Mouse (Mus musculus): Measurements from ENCODE around the gene Rph3al.

Rph3al gene

DNA sequence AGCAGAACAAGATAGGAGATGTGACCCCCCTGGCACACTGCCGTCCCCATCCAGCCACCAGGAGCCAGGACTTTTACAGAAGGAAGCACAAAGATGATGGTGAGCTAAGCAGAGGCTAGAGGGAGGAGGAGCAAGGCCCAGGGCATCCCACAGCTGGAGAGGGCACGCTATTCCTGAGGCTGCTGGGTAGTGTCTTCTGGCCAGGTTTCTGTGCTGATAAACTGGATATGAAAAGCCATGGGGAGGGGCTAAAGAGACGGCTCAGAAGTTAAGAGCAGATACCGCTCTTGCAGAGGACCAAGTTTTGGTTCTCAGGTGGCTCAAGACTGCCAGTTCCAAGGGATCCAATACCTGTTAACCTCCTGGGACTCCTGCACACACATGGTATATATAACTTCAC lies 76.6 kb downstream of the Rph3al start:
- DNase-seq (ENCODE audit: low spot score in 2 of 2): no peak

DNA sequence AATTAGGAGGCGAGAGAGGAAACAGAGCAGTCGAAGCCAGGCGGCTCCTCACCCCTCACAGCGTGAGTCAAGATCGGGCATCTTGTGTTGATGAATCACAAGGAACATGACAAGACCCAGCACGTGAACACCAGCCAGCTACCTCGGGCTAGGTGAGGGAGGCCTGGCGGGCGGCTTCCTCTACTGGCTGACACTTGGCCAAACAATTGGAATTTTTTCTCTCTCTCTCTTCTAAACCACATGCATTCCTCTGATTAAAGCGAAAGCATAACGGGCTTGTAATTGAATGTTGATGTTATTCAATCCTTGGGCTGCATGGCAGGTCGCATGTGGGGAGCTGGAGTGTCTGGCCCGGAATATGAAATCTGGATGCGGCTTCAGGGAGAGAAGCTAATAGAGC lies 77.0 kb downstream of the Rph3al start:
- no peak for DNase-seq (ENCODE audit: low spot score in 2 of 2)

DNA sequence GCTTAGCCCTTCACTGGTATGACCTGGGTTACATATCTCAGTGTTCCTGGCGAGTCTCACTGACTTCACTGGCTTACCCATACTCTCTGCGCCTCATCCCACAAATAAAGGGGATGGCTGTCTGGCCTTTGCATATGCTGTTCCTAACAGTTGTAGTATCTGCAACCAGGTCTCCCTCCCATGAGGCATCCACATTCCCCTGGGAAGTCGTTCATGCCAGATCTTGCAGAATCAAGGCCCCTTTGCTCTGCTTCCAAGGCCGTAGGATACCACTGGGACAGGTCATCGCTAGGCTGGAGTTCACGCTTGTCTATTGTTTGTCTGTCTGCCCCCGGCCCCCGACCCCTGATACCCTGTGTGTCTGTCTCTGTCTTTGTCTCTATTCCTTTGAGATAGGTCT lies 78.8 kb downstream of the Rph3al start:
- DNase-seq (ENCODE audit: low spot score in 2 of 2): no peak

DNA sequence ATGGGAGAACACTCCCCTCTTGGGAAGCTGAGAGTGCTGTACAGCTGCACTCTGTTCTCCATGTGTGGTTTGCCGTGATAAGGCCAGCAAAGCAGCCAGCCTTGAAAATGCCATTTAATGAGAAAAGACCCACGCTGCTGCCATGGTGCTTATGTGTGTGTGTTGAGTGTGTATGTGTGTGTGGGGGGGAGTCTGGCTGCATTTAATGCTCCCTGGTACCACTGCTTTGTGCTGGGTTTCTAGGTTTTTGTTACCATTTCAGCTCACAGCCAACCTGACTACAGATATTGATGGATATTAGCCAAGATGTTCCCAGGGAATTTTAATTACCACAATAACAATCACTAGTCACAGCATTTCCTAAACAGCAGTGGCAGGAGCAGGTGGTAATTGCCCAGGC lies 79.3 kb downstream of the Rph3al start:
- DNase-seq (ENCODE audit: low spot score in 2 of 2): no peak

DNA sequence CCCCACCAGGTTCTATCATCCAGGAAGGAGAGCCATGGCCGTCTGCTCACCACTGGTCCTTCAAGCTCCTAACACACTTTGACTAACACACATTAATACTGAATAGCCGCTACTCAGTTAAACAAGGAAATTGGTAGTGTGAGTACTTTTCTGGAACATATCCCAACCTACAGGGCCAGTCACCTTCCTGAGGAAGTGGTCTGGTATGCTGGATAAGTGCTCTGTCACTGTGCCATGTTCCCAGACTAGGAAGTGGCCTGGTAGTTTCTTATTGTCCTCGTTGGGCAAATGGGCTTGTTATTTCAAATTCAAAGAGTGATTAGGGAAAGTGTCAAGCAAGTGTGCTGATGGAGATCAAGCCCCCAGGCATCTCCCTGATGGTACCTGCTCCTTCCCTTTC lies 80.4 kb downstream of the Rph3al start:
- DNase-seq (ENCODE audit: low spot score in 2 of 2): no peak

DNA sequence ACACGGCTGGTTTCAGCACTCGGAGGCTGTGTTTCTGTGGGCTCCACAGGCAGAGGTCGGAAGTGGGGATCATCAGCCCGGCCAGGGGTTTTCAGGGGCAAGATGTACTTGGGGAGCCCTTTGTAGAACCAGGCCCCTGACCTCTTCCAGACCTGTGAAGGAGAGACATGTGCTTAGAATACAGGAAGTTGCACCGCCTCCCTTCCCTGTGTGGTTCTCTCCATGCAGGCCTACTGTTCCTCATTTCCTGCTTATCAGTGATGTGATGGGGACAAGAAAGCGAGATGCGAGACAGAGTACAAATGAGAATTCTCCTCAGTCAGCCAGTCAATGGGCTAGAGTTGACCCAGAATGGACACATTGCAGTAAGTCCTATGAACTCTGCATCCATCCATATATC lies 83.9 kb downstream of the Rph3al start:
- DNase-seq (ENCODE audit: low spot score in 2 of 2): no peak

DNA sequence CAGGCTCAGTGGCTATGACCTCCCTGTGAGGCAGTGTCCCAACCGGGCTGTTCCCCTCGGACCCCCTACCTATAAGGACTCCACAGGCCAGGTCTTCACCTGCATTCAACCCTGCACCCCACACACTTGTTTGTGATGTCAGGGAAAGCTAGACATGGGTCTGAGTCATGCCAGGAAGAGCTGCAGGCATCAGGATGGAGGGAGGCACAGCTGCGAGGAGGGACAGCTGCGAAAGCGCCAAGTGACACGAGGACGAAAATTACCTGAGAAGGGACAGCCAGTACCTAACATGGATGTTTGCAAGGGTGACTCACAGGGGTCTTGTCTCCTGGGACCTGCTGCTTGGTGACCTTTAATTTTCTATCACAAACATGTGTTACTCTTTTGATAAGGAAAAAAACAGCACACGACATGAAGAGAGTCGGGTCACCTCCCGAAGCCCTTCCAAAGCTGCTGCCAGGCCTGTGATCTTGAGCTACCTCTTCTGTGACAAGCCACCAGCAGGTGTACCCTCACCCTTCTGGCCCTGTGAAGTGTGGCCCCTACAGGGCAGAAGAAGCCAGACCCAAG lies 85.1 kb downstream of the Rph3al start:
- no peak for DNase-seq (ENCODE audit: low spot score in 2 of 2)

DNA sequence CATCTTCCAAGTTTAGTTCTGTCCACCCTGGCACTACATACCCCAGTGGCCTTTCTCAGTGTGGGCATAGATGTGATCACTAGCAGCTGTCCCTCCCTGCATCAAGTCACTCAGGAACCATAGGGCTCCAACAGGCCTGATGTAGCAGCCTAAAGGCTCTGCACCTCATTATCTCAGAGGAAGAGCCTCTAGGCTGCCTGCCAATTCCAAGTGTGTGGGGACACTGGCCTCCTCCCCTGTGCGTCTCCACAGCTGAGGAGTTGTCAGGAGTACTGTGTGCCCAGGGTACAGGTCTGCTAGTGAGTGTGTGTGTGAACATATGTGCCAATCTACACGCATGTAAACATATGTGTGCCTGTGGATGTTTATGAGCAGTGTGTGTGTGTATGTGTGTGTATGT lies 85.7 kb downstream of the Rph3al start:
- DNase-seq (ENCODE audit: low spot score in 2 of 2): no peak

DNA sequence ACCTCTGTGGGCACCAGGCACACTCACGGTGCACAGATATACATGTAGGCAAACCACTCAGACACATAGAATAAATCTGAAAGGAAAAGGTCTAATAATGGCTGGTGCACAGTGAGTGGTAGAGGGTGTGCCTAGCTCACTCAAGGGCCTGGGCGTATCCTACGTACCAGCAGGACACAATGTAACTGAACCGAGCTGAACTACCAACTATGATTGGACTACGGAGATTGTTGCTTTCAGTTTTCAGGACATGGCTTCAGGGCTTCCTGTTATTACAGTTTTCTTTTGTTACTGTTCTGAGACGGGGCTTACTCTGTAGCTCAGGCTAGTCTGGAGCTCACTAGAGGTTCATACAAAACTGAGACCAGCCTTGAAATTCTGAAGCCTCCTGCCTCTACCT lies 88.7 kb downstream of the Rph3al start:
- DNase-seq (ENCODE audit: low spot score in 2 of 2): no peak

DNA sequence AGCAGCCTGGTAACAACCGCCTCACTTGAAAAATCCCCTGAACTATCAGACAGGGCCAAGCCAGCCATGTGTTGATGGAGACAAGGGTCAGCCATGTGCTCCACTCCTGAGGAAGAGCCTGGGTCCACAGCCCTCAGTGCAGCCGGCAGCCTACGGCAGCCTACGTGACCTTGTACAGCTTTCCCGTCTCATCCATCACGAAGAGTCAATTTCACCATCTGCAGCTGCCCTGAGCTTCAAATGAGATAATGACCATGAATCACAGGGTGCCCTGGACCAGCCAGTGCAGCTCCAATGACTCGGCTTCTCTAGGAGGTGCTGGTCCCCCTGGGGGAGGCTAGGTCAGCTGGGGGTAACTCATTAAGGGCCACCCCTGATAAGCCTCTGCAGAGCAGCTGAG lies 91.6 kb downstream of the Rph3al start:
- no peak for DNase-seq (ENCODE audit: low spot score in 2 of 2)

DNA sequence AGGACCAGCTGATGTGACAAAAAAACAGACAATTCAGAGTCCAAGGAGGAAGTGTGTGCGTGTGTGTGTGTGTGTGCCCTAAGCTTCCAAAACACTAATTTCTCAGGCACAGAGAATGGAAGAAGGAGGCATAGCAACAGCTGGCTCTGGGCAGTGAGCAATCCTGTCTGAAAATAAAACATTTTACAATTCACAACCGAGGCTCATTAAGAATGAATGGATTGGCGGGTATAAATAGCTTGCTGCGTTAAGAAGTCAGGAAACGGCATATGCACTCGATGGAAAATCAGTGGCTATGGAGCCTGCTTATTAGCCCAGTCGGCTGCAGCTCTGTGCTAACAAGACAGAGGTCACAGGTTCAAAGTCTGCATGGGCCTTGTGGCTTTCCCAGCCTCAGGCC lies 92.6 kb downstream of the Rph3al start:
- DNase-seq (ENCODE audit: low spot score in 2 of 2): peak in 1 of 2 experiments; percentile 40

DNA sequence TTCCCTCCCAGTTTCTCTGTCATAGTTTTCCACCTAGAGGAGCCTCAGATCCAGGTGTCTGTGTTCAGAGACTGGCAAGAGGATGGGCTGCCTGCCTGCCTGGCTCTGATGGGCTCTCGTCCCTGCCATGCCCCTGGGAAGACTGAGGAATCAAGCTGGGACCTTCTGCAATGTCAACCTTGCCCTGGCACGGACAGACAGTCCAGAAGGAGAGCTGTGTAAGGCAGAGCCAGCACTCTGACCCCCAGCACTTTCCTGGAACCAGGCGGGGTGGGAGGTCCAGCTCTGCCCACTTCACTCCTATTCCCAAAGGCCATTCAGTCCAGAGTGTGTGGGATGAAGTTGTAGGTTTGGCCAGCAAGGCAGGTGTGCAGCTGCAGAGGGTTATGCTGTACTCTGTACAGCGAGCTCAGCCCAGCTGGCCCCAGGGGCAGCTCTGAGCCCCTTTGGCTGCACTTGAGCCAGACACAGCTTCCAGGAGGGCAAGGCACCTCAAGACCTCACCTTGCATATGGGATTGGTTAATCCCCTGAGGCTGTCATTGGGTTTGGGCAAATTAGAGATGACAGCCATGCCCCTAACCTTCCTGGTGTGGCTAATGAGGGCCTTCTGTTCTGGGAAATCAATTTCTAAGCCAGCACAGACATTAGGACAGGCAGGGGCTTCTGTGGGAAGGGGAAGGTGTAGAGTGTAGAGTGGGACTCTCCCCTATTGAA lies 95.2 kb downstream of the Rph3al start:
- DNase-seq (ENCODE audit: low spot score in 2 of 2): no peak

DNA sequence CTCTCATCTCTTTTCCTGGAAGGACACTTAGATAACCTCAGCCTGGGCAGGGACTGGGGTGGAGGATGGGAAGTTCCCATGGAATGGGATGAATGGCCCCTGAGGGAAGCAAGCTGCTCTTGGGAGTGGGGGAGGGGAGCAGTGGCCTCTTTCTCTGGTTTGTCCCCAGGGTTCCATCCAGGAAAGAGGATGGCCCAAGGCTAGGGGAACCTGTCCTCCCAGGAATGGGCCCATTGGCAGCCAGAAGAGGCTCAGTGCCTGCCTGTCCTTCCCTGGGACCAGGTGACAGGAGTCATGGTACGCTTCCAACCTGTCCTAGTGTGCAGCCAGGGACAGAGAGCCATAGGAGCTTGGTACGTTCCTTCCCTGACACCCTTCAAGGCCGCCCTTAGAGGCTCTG lies 96.7 kb downstream of the Rph3al start:
- no peak for DNase-seq (ENCODE audit: low spot score in 2 of 2)

DNA sequence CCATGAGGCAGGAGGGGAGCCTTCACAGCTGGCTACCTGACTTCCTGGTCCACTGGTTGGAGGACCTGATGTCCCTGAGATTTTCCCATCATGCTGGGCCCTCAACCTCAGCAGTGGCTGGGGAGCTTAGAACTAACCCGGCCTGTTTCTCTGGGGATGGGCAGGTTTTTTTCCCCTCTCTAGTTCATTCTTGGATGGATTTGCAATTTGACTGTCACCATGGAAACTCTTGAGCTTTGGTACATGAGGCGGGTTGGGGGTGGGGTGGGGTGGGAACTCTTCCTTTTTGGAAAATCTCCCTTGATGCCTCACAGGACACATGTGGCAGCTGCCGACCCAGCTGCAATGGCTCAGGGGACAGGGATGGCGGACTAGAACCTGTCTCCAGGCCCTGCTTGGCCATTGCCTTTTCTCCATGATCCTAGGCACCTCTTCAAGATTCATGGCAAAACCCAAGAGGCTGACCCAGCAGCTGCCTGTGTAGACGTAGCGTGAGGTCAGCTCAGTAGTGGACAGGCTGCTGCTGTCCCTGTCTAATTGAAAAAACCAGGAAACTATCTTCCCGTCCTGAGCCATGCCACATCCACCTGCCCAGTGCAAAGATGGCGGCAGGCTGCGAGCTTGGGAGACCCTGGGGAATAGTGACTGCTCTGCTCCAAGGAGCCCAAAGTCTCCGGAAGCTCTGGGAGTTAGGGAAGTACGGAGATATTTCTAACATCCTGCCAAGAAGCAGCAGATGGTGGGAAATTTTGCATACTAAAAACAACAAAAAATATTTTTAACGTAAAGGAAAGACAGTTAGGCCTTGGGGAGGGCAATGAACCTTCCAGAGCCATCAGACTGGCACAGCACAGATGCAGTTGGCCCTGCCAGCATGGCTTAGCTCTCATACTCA lies 98.4 kb downstream of the Rph3al start:
- DNase-seq (ENCODE audit: low spot score in 2 of 2): peak in 1 of 2 experiments; percentile 11

DNA sequence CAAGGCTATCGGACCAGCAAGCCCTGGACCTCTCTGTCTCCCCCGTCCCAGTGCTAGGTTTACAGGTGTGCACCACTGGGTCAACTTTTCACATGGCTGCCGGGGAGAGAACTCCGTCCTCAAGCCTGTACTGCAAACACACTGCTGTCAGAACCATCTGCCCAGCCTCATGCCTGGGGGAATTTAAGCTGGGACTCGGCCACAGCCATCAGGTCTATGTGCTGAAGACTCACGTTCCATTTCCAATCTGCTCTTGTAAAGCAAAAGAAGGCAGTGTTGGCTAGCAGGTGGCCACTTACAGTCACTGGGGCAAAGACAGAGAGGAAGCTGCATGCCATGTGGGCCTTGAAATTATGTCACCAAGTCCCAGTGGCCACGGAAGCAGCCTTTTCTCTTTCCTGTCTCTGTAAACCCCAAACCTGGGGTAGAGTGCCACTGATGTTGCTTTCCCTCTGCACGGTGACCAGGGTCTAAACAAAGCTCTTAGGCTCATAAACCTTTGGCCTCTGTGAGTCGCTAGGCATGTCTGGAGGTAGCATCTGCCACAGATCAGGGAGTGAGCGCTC lies 99.3 kb downstream of the Rph3al start:
- DNase-seq (ENCODE audit: low spot score in 2 of 2): no peak

DNA sequence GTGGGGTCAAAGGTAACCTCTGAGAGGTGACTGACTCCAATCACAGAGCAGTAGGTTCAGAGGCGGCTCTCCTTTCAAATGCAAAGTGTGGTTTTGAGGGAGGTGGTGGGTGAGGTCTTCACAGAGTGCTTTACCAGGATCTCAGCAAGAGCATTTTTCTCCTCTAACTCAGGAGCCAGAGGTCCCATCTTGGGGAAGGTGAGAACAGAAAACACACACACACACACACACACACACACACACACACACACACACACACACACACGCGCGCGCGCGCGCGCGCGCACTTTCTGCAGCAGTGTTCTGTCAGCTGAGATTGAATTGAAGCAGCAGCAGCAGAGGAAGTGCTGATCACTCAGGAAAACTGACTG lies 102.0 kb downstream of the Rph3al start:
- no peak for DNase-seq (ENCODE audit: low spot score in 2 of 2)

DNA sequence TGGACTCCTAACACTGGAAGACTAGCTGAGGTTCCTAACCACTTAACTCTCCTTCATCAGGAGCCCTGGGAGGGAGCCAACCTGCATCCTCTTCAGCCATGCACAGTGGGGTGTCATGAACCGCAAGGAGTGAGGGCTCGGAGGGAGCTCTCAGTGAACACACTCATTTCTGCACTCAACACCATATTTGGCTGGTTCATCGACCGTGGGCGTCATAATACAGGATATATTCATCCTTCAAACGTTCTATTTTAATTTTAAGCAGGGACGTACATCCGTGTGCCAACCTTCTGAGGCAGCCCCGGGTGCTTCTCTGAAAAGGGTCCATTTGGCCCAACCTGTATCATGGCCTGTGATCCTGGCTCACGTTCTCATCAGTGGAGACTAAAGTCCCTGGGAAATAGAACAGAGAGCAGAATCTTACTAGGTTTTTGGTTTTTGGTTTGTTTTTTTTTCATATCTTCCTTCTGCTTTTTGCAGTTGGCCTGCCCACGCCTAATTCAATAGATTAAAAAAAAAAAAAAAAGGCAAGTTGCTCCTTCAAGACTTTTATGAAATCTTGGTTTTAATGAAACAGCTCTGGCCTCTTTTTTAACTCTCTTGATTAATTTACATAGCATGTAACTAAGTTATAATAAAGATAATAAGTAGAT lies 102.5 kb downstream of the Rph3al start:
- DNase-seq (ENCODE audit: low spot score in 2 of 2): peak; percentile 53 to 57

DNA sequence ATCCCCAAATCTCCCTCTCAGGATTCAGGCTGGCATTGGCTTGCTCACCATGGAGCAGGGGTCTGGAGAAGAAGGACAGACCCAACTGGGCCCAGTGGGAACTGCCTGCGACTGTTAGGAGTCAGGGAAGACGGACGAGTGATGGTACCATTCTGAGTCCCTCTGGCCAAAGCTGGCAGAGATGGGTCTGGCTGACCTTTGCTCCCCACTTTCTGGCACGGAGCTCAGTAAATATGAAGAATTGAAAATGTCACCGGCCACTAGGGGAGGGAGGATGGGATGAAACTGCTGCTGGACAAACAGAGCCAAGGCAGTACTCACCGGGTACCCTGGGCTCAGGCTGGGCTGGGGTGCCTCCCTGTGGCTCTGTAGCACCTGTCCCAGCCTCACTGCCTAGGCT lies 105.1 kb downstream of the Rph3al start:
- DNase-seq (ENCODE audit: low spot score in 2 of 2): no peak

DNA sequence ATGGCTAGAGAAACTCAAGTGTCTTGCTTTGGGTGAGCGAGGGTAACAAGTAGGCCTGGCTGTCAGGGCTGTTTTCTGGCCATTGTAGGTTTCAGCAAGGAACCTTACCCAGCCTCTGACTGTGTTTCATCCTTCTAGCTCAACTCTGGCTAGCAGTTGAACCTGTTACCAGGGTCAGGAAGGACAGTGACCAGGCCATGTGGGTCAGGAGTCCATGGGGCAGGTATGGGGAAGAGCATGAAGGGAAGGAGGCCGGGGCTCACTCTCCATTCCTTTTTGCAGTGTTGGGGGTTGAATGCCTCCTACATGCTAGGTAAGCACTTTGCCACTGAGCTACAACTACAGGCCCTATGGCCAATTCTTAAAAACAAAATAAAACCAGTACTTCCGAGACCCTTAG lies 107.8 kb downstream of the Rph3al start:
- DNase-seq (ENCODE audit: low spot score in 2 of 2): no peak

DNA sequence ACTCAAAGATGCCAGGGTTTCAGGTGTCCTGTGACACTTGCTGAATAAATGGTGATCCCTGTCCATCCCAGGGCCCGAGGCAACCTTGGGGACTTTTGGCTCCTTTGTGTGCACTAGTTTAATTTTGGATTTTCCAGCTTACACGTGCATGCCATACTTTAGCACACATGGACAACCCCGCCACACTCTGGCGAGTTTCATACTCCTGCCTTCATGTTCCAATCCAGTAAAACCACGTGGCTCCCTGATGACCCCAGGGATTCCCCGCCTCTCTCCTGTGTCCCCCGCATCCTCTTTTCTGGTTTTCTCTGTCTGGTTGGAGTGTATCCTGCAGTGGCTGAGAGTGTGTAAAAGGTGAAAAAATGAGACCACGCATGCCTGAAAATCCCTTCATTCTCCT lies 110.8 kb downstream of the Rph3al start:
- DNase-seq (ENCODE audit: low spot score in 2 of 2): no peak

DNA sequence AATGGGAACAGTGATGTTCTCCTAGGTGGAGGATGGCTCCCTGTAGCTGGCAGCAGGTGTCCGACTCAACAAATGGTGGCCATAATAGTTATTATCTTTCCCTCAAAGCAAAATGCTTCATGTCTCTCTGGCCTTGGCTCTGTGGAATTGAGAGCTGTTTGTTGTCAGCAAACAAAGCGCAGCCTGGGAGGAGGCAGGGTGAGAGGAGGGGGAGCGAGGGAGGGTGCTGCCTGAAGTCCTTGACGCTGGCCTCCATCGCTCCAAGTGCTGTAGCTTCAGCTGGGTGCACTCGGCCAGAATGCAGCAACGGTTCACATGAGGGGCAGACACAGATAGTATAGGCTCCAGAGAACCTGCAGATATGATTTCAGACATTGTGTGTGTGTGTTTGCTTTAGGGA lies 114.7 kb downstream of the Rph3al start:
- DNase-seq (ENCODE audit: low spot score in 2 of 2): no peak

DNA sequence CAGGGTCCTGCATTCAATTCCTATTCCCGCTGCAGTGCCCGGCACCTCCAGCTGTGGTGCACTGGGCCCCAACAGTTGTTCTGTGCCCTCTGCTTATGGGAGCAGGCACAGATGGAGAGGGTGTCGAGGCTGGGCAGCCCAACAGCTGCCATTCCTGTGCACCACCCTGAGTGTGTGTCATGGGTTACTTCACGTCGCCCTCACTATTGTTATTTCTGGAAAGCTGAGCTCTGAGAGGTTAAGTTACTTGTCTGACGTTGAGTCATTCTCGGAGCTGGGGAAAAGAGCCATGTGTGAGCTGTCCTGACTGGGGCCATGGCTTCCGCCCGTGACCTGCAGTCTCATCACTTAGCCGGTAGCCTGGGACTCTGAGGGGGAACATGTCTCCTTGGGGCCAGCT lies 125.1 kb downstream of the Rph3al start:
- no peak for DNase-seq (ENCODE audit: low spot score in 2 of 2)

Data from right cerebral cortex, adult 2 months (tissue).